Mouse (Mus musculus) lung, postnatal 0 days (tissue): ENCODE measurements around the gene Taf15. TPM values are rescaled to one million over a fixed set of nuclear protein-coding genes. Genes with fewer than 3 reads are reported as not detected.

ENCODE experiments used
- ATAC-seq: fragments of 200-750 bp; cut with Nextera tagmentation; 2 replicates; pipeline ENCODE4 v1.8.0; 2017; ENCODE audit warnings: moderate library complexity
- DNase-seq: peaks from one replicate; pipeline ENCODE4 v3.0.0-alpha.2; 2016; ENCODE audit warnings: low spot score
- H3K27ac ChIP-seq: fragments of 300-500 bp; sonication (generic); 2 replicates; pipeline ENCODE4 v1.5.1; 2014; ENCODE audit warnings: antibody characterized with exemption, mild to moderate bottlenecking, low read length, mixed read lengths
- H3K27me3 ChIP-seq: fragments of 300-500 bp; sonication (generic); replicated peaks from 2 replicates; pipeline ENCODE4 v1.6.1; 2014; ENCODE audit warnings: low read length, mixed read lengths; ENCODE audit not compliant: insufficient read depth
- H3K36me3 ChIP-seq: fragments of 300-500 bp; sonication (generic); 2 replicates; pipeline ENCODE4 v1.6.1; 2014; ENCODE audit warnings: low read length, mixed read lengths; ENCODE audit not compliant: insufficient read depth
- H3K4me1 ChIP-seq: fragments of 300-500 bp; sonication (generic); 2 replicates; pipeline ENCODE4 v1.6.1; 2014; ENCODE audit warnings: antibody characterized with exemption, low read depth, low read length, mixed read lengths; ENCODE audit not compliant: insufficient read depth
- H3K4me2 ChIP-seq: fragments of 300-500 bp; sonication (generic); replicated peaks from 2 replicates; pipeline ENCODE4 v1.6.1; 2014; ENCODE audit warnings: low read depth, mild to moderate bottlenecking, low read length, moderate library complexity, mixed read lengths
- H3K4me3 ChIP-seq: fragments of 300-500 bp; sonication (generic); 2 replicates; pipeline ENCODE4 v1.5.1; 2014; ENCODE audit warnings: low read depth, low read length
- H3K9ac ChIP-seq: fragments of 300-500 bp; sonication (generic); replicated peaks from 2 replicates; pipeline ENCODE4 v1.6.1; 2014; ENCODE audit warnings: low read depth, mild to moderate bottlenecking
- H3K9me3 ChIP-seq: fragments of 300-500 bp; sonication (generic); 2 replicates; pipeline ENCODE4 v1.6.1; 2016; ENCODE audit warnings: low read length, mixed read lengths
- CTCF ChIP-seq: IDR thresholded peaks from 2 replicates; pipeline ENCODE4 v1.5.1; 2016; ENCODE audit warnings: antibody characterized with exemption, mild to moderate bottlenecking
- EP300 ChIP-seq: IDR thresholded peaks from 2 replicates; pipeline ENCODE4 v1.6.1; 2016; ENCODE audit warnings: antibody characterized with exemption, mild to moderate bottlenecking, control low read depth
- WGBS: fragments of 180-500 bp; shearing (Covaris S2); extraction: QIAGEN DNeasy Blood & Tissue Kit; methylation state at CpG from one replicate; pipeline ENCODE4 v1.1.7; 2014; 5-methylcytosine and 5-hydroxymethylcytosine counted together
- polyA plus RNA-seq: library from polyadenylated mRNA; unstranded; fragments of >200 nt; fragmentation: Nextera tagmentation; extraction: Ambion mirVana; gene quantifications from 2 replicates; pipeline ENCODE4 v1.2.1, GENCODE M21; 2015

Gene Taf15
- polyA plus RNA-seq, 1 experiment from 2014 or later: 3.2 TPM

GRCm38 (mm10) chr11:83495571-83495970 lies 22.7 kb downstream of the Taf15 start:
- ATAC-seq: no peak
- H3K27me3 ChIP-seq: no peaks in the 10 kb centered on the region
- no peaks in the 10 kb centered on the region for H3K9me3 ChIP-seq
- H3K4me2 ChIP-seq: no peak overlapping the region
- WGBS: 85% methylated on average over 2 of the region's 2 CpGs
- no peak overlapping the region for H3K4me3 ChIP-seq
- no peaks in the 10 kb centered on the region for H3K4me1 ChIP-seq
- H3K9ac ChIP-seq: no peak overlapping the region
- H3K36me3 ChIP-seq: peaks cover 10% of the 10 kb centered on the region; the same call in 1 of the 2 replicates
- TF ChIP-seq CTCF (no peak), EP300 (no peak)
- no peak for DNase-seq
- H3K27ac ChIP-seq: no peak overlapping the region

GRCm38 (mm10) chr11:83504308-83504707 lies 31.4 kb downstream of the Taf15 start:
- TF ChIP-seq CTCF: no peak
- no peak for TF ChIP-seq EP300
- Histone ChIP-seq H3K27me3 (no peaks in the 10 kb centered on the region), H3K4me3 (no peak overlapping the region), H3K4me2 (no peak overlapping the region), H3K27ac (no peak overlapping the region), H3K4me1 (no peaks in the 10 kb centered on the region), H3K9me3 (no peaks in the 10 kb centered on the region), H3K36me3 (peaks cover 37% of the 10 kb centered on the region), H3K9ac (no peak overlapping the region)
- 95% methylated on average over 5 of the region's 5 CpGs for WGBS
- ATAC-seq (no peak), DNase-seq (no peak)

GRCm38 (mm10) chr11:83509521-83509920 lies 36.6 kb downstream of the Taf15 start:
- ATAC-seq: no peak
- Histone ChIP-seq H3K4me2 (no peak overlapping the region), H3K9me3 (no peaks in the 10 kb centered on the region), H3K36me3 (peaks cover 17% of the 10 kb centered on the region), H3K27ac (no peak overlapping the region), H3K4me3 (no peak overlapping the region), H3K27me3 (no peaks in the 10 kb centered on the region), H3K4me1 (no peaks in the 10 kb centered on the region), H3K9ac (no peak overlapping the region)
- TF ChIP-seq EP300 (no peak), CTCF (no peak)
- DNase-seq: no peak

- ATAC-seq (no peak), DNase-seq (no peak)
- no peaks in the 10 kb centered on the region for H3K36me3 ChIP-seq
- H3K4me3 ChIP-seq: no peak overlapping the region
- H3K27me3 ChIP-seq: no peaks in the 10 kb centered on the region
- H3K9ac ChIP-seq: no peak overlapping the region
- no peak for TF ChIP-seq EP300
- TF ChIP-seq CTCF: no peak
- no peaks in the 10 kb centered on the region for H3K9me3 ChIP-seq
- no peak overlapping the region for H3K4me2 ChIP-seq
- H3K27ac ChIP-seq: no peak overlapping the region
- H3K4me1 ChIP-seq: no peaks in the 10 kb centered on the region
Measured at GRCm38 (mm10) chr11:83517153-83517552, 44.3 kb downstream of the Taf15 start.

- Histone ChIP-seq H3K4me1 (no peaks in the 10 kb centered on the region), H3K4me3 (no peak overlapping the region), H3K36me3 (no peaks in the 10 kb centered on the region), H3K9ac (no peak overlapping the region), H3K27ac (no peak overlapping the region), H3K27me3 (no peaks in the 10 kb centered on the region), H3K9me3 (no peaks in the 10 kb centered on the region), H3K4me2 (no peak overlapping the region)
- no peak for ATAC-seq
- WGBS: 65% methylated on average over 6 of the region's 6 CpGs
- TF ChIP-seq CTCF: no peak
- no peak for TF ChIP-seq EP300
- DNase-seq: no peak
Measured at GRCm38 (mm10) chr11:83518371-83518770, 45.5 kb downstream of the Taf15 start.

GRCm38 (mm10) chr11:83522075-83522474 lies 49.2 kb downstream of the Taf15 start, which contains the start of gene Heatr9:
Gene Heatr9, minus strand, starts transcription at chr11:83522175.
- DNase-seq (no peak), ATAC-seq (no peak)
- 72% methylated on average over 3 of the region's 3 CpGs for WGBS
- no peak within 1 kb of the TSS for H3K9ac ChIP-seq
- no peaks in the 10 kb centered on the region for H3K36me3 ChIP-seq
- H3K4me3 ChIP-seq: no peak within 1 kb of the TSS
- H3K9me3 ChIP-seq: no peaks in the 10 kb centered on the region
- no peak within 1 kb of the TSS for H3K27ac ChIP-seq
- H3K27me3 ChIP-seq: no peaks in the 10 kb centered on the region
- H3K4me2 ChIP-seq: no peak within 1 kb of the TSS
- no peaks in the 10 kb centered on the region for H3K4me1 ChIP-seq
- TF ChIP-seq EP300 (no peak), CTCF (no peak)

GRCm38 (mm10) chr11:83529024-83529423 lies 56.1 kb downstream of the Taf15 start:
- Histone ChIP-seq H3K27me3 (no peaks in the 10 kb centered on the region), H3K4me1 (peaks cover under 1% of the 10 kb centered on the region; the same call in 1 of the 2 replicates), H3K9ac (no peak overlapping the region), H3K4me3 (no peak overlapping the region), H3K27ac (no peak overlapping the region), H3K4me2 (no peak overlapping the region), H3K9me3 (no peaks in the 10 kb centered on the region), H3K36me3 (no peaks in the 10 kb centered on the region)
- no peak for DNase-seq
- 67% methylated on average over 12 of the region's 12 CpGs for WGBS
- TF ChIP-seq CTCF: no peak
- TF ChIP-seq EP300: no peak
- no peak for ATAC-seq
